Mouse (Mus musculus) liver, postnatal 0 days (tissue): ENCODE measurements around the gene Cic. TPM values are rescaled to one million over a fixed set of nuclear protein-coding genes. Genes with fewer than 3 reads are reported as not detected.

Experiments used
- ATAC-seq: fragments of 200-750 bp; cut with Nextera tagmentation; 2 replicates; pipeline ENCODE4 v1.8.0; 2017; ENCODE audit warnings: mild to moderate bottlenecking, moderate library complexity
- DNase-seq: peaks from one replicate; pipeline ENCODE4 v3.0.0-alpha.2; 2016
- H3K27ac ChIP-seq: fragments of 300-500 bp; sonication (generic); 2 replicates; pipeline ENCODE4 v1.5.1; 2014; ENCODE audit warnings: antibody characterized with exemption, moderate library complexity, mild to moderate bottlenecking, low read depth
- H3K27me3 ChIP-seq: fragments of 300-500 bp; sonication (generic); 2 replicates; pipeline ENCODE4 v1.6.1; 2014; ENCODE audit warnings: low read length, control low read depth, mixed read lengths; ENCODE audit not compliant: insufficient read depth
- H3K36me3 ChIP-seq: fragments of 300-500 bp; sonication (generic); replicated peaks from 2 replicates; pipeline ENCODE4 v1.6.1; 2014; ENCODE audit warnings: mild to moderate bottlenecking, control low read depth, low read length, moderate library complexity, mixed read lengths; ENCODE audit not compliant: insufficient read depth
- H3K4me1 ChIP-seq: fragments of 300-500 bp; sonication (generic); 2 replicates; pipeline ENCODE4 v1.6.1; 2014; ENCODE audit warnings: antibody characterized with exemption, mild to moderate bottlenecking, control low read depth; ENCODE audit not compliant: insufficient read depth
- H3K4me2 ChIP-seq: fragments of 300-500 bp; sonication (generic); 2 replicates; pipeline ENCODE4 v1.6.1; 2014; ENCODE audit warnings: low read depth, mild to moderate bottlenecking, low read length, moderate library complexity, mixed read lengths
- H3K4me3 ChIP-seq: fragments of 300-500 bp; sonication (generic); 2 replicates; pipeline ENCODE4 v1.5.1; 2014; ENCODE audit warnings: low read depth, low read length
- H3K9ac ChIP-seq: fragments of 300-500 bp; sonication (generic); replicated peaks from 2 replicates; pipeline ENCODE4 v1.6.1; 2014; ENCODE audit warnings: mild to moderate bottlenecking, moderate library complexity
- H3K9me3 ChIP-seq: fragments of 300-500 bp; sonication (generic); 2 replicates; pipeline ENCODE4 v1.6.1; 2016; ENCODE audit warnings: mild to moderate bottlenecking, control low read depth, low read length, mixed read lengths
- CTCF ChIP-seq: sonication (generic); IDR thresholded peaks from 2 replicates; pipeline ENCODE4 v1.5.1; 2016; ENCODE audit warnings: antibody characterized with exemption, low read depth
- EP300 ChIP-seq: IDR thresholded peaks from 2 replicates; pipeline ENCODE4 v1.6.1; 2016; ENCODE audit warnings: antibody characterized with exemption, low read depth, mild to moderate bottlenecking
- WGBS: fragments of 180-500 bp; shearing (Covaris S2); extraction: QIAGEN DNeasy Blood & Tissue Kit; methylation state at CpG from one replicate; pipeline ENCODE4 v1.1.7; 2014; ENCODE audit not compliant: insufficient replicate concordance; 5-methylcytosine and 5-hydroxymethylcytosine counted together
- polyA plus RNA-seq: library from polyadenylated mRNA; unstranded; fragments of >200 nt; fragmentation: Nextera tagmentation; extraction: Ambion mirVana; gene quantifications from 2 replicates; pipeline ENCODE4 v1.2.1, GENCODE M21; 2015

The Cic gene
- 8.9 and 9.7 TPM in 2 replicates for polyA plus RNA-seq

DNA sequence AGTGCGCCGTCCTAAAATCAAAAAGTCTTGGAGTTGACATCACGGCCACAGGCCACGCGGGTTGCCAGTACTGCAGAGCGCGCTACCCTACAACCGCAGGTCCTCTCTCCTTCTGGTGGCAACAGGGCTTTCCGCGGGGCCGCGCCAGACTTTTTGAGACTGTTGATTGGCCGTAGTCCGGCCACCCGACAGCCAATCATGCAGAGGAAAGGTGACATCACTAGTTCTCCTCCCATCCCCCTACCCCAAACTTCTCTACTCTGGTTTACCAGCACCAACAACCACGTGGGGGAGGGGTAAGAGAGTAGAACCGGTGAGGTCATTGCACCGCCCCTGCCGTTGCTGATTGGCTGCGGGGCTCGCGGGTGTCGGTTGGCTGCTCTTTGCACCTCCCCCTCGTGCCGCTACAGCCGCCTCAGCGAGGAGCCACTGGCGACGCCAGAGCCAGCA is at the start of gene Cic:
Cic (plus strand) TSS at position 404 of the 450 bp plus-strand sequence.
- Histone ChIP-seq H3K4me2 (peak within 1 kb of the TSS; percentile 90), H3K36me3 (peaks cover 12% of the 10 kb centered on the region; the same call in 1 of the 2 replicates), H3K4me3 (peak within 1 kb of the TSS; percentile 87), H3K9ac (peak within 1 kb of the TSS; percentile 92), H3K27ac (peak within 1 kb of the TSS; percentile 98), H3K4me1 (peaks cover 37% of the 10 kb centered on the region), H3K9me3 (no peaks in the 10 kb centered on the region), H3K27me3 (no peaks in the 10 kb centered on the region)
- no peak for TF ChIP-seq CTCF
- TF ChIP-seq EP300: peak; percentile 13; the same call in 1 of the 2 replicates
- peak; percentile 98 for DNase-seq
- peak; percentile 79 for ATAC-seq
- under 1% methylated on average over 29 of the region's 29 CpGs for WGBS

DNA sequence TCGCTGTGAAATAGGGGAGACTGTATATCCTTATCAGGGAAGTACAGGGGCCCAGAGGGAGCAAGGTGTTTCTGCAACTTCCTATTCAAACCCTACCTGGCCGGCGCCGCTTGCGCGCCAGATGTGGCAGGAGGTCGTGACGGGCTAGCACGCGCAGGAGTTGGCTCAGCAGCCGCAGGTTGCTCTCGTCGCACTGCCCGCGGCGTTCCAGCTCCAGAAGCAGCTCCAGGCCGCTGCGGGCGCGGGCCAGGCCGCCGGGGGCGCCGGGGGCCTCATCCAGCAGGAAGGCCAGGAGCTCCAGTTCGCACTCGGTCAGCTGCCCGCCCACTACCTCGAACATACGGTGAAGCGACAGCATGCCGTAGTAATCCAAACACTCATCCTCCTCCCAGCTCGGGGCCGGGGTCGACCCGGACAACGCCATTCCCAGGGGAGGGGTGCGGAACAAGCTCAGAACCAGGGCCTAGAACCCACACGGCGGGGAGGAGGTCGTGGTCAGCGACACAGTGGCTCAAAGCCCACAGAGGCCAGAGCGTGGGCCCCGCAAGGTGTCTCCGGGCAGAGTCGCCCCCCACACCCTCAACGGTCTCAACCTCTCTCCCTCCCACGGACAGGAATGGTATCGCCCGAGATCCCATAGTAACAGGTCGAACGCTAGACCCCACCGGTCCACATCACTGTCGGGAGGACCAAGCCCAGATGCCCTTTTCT is 48.6 kb upstream of the Cic start:
- ATAC-seq: peak; percentile 31

DNA sequence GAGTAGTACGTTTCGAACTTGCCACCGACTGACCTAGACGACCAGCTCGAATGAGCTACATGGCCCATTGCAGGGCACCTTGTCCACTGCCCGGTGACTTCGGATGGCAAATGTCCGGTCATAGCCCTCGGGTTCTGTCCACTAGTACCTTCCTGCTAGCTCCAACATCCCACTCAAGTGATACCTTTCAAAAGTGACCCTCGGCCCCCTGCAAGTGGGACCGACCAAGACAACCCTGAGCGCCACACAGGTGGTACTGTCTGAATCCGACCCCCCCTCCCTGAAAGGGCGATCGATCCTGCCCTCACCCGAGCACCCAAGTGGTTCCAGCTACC is 48.1 kb upstream of the Cic start:
- no peak for ATAC-seq
- peak overlapping the region; percentile 96 for H3K27ac ChIP-seq
- H3K27me3 ChIP-seq: no peaks in the 10 kb centered on the region
- peak; percentile 76 for DNase-seq
- WGBS: 2% methylated on average over 16 of the region's 16 CpGs
- peak overlapping the region; percentile 91 for H3K4me2 ChIP-seq
- no peak for TF ChIP-seq EP300
- TF ChIP-seq CTCF: no peak
- H3K4me1 ChIP-seq: peaks cover 35% of the 10 kb centered on the region
- peak overlapping the region; percentile 94 for H3K9ac ChIP-seq
- peaks cover 38% of the 10 kb centered on the region for H3K36me3 ChIP-seq
- H3K9me3 ChIP-seq: no peaks in the 10 kb centered on the region
- H3K4me3 ChIP-seq: peak overlapping the region; percentile 81

More for the DNA sequence above, 48.6 kb upstream of the Cic start:
- 1% methylated on average over 53 of the region's 53 CpGs for WGBS
- Histone ChIP-seq H3K9me3 (no peaks in the 10 kb centered on the region), H3K36me3 (peaks cover 38% of the 10 kb centered on the region), H3K27ac (peak overlapping the region; percentile 96), H3K27me3 (no peaks in the 10 kb centered on the region), H3K4me3 (peak overlapping the region; percentile 81), H3K4me1 (peaks cover 35% of the 10 kb centered on the region), H3K9ac (peak overlapping the region; percentile 94), H3K4me2 (peak overlapping the region; percentile 91)
- TF ChIP-seq EP300: no peak
- 0 out of 2 replicates have a peak, but pooled peaks have one; percentile 19 for TF ChIP-seq CTCF
- no peak for DNase-seq

DNA sequence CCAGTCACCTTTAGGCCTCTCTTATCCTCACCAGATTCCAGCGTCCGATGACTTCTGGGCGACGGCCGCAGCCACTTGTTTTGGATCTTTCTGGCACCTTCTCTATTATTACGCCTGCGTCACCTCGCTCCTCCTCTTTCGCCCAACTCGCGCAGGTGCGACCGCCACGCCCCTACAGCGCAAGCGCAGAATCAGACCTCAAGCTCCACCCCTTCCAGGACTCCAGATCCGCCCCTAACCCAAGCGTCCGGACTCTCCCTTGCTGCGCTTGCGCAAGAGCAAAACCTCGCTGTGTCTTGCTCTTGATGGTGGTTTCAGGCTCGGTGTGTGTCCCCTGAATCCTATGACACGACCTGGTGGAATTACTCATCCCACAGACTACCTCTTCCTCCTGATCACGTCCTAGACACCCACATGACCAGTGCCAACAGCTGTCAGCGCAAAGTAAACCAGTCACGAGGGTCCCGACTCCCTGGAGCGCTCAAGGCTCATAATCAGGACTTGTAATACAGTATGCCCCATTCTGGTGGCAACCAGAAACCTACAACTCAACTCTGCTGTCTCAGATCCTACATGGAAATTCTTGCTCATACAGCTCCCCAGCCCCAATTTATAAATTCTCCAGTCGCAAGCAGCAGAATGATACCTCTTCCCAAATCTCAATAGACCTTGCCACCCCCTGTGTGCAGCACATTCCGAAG is 47.6 kb upstream of the Cic start:
- TF ChIP-seq EP300 (no peak; the same call in 1 of the 2 replicates), CTCF (no peak)
- H3K4me1 ChIP-seq: peaks cover 35% of the 10 kb centered on the region
- 3% methylated on average over 31 of the region's 31 CpGs for WGBS

DNA sequence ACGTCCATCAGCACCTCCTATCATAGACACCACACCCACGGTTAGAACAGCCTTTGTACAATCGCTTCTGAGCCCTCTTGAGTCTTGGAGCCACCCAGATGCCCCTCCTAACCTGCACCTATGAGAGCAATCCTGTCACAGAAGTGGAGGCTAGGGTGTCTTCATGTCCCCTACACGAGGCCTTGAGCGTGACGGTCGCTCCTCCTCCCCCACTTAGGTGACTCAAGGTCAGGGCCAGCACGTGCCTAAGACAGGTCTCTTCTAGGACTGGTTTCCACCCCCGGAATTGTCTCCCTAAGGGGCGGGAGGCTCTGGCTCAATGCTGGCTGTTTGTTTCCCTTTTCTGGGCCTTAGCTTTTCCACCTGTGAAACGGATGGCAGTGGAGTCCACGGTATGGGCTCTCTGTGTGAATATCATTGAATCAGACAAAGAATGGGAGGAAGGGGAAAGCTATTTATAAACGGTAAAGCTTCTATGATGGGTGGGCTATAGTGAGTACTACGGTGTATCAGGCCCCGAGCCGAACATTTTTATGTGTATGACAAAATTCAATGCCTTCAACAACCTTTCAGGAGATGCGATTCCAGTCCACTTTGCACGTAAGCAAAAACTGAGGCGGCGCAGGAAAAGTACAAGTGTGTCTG is 46.9 kb upstream of the Cic start, which contains the start of gene Dedd2:
Dedd2 (minus strand) TSS at position 159 of the 645 bp plus-strand sequence.
- Histone ChIP-seq H3K27me3 (no peaks in the 10 kb centered on the region), H3K9ac (peak within 1 kb of the TSS; percentile 94), H3K9me3 (no peaks in the 10 kb centered on the region), H3K4me2 (peak within 1 kb of the TSS; percentile 91), H3K27ac (peak within 1 kb of the TSS; percentile 96), H3K36me3 (peaks cover 38% of the 10 kb centered on the region), H3K4me1 (peaks cover 35% of the 10 kb centered on the region), H3K4me3 (peak within 1 kb of the TSS; percentile 81)
- DNase-seq: peak; percentile 58
- TF ChIP-seq EP300 (no peak), CTCF (no peak)
- WGBS: 2% methylated on average over 20 of the region's 20 CpGs
- peak; percentile 7; the same call in 1 of the 2 replicates for ATAC-seq

More for the DNA sequence above, 47.6 kb upstream of the Cic start:
- peak overlapping the region; percentile 94 for H3K9ac ChIP-seq
- peak; percentile 98 for DNase-seq
- peaks cover 38% of the 10 kb centered on the region for H3K36me3 ChIP-seq
- peak overlapping the region; percentile 91 for H3K4me2 ChIP-seq
- H3K4me3 ChIP-seq: peak overlapping the region; percentile 81
- no peaks in the 10 kb centered on the region for H3K9me3 ChIP-seq
- H3K27ac ChIP-seq: peak overlapping the region; percentile 96
- peak; percentile 80 for ATAC-seq
- H3K27me3 ChIP-seq: no peaks in the 10 kb centered on the region
